Mouse (Mus musculus): Measurements from ENCODE around the gene Camk1d.

- TF ChIP-seq POLR2A (IDR thresholded peaks at IDR 0.05; ENCODE audit: borderline replicate concordance, extremely low read depth, insufficient read depth, insufficient read length, poor library complexity, severe bottlenecking) (no peak), CTCF (IDR thresholded peaks at IDR 0.05; ENCODE audit: borderline replicate concordance, extremely low read depth, insufficient read depth, insufficient read length) (no peak)
Observed at GRCm38 (mm10) chr2:5658000-5658399, 56.3 kb downstream of the Camk1d start.
